Mouse (Mus musculus) erythroblast, embryonic 14.5 days (primary cell): ENCODE data around the gene Gm11492.

Experiments used
- GATA1 ChIP-seq: IDR thresholded peaks from 2 replicates; pipeline ENCODE4 v1.6.1; 2012; ENCODE audit warnings: low read length, inconsistent platforms, mixed read lengths
- TAL1 ChIP-seq: IDR thresholded peaks from 3 replicates; pipeline ENCODE4 v1.6.1; 2012; ENCODE audit warnings: low read length, inconsistent platforms, mixed read lengths

DNA sequence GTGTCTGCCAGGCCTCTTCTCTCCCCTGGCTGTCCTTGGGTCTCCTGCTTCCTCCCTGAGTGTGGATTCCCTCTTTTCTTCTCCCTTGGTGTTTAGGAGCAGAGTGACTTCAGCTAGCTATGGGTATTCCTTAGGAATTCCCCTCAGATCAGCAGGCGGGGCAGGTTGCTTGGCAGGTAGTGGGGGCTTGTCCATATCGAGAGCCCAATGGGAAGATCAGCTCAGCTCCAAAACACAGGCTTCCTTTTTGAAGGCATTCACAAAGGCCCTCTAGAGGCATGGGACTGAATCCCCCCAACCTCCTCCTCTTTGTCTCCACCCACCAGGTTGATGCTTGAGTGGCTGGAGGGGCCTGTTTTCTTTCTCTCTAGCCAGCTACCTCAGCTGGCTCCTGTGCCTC lies 30.0 kb downstream of the Gm11492 start:
- no peak for TF ChIP-seq TAL1
- no peak for TF ChIP-seq GATA1
